Mouse (Mus musculus): ENCODE measurements around the gene Rnps1.

GRCm38 (mm10) chr17:24454218-24454755 lies 39.9 kb downstream of the Rnps1 start:
- TF ChIP-seq MAFK (IDR thresholded peaks at IDR 0.05; ENCODE audit: insufficient read depth, low read depth, low read length) (no peak), CHD2 (IDR thresholded peaks at IDR 0.05; ENCODE audit: low read depth, low read length) (no peak), HCFC1 (IDR thresholded peaks at IDR 0.05; ENCODE audit: borderline replicate concordance, insufficient read depth, low read length) (no peak), ZNF384 (IDR thresholded peaks at IDR 0.05; ENCODE audit: low read depth, low read length) (no peak)
